Mouse (Mus musculus) c-Kit-positive CD71-positive TER-119-positive erythroid progenitor cells, embryonic 14.5 days (primary cell): ENCODE data around the gene Fyb.
A peak's percentile ranks its signal among the peaks of the same experiment; 100 is the strongest.
"Not testable (repeated sequence)": the region's sequence is repeated elsewhere in the genome, so short reads cannot be mapped to it uniquely, and the experiment has no call there.

Source experiments
- DNase-seq: peaks from one replicate; pipeline ENCODE4 v3.0.0-alpha.2; 2013; ENCODE audit warnings: low spot score

The Fyb gene

GRCm38 (mm10) chr15:6562161-6562560 lies 39.5 kb downstream of the Fyb start:
- DNase-seq: no peak

GRCm38 (mm10) chr15:6562629-6563028 lies 40.0 kb downstream of the Fyb start:
- no peak for DNase-seq

GRCm38 (mm10) chr15:6564977-6565421 lies 42.3 kb downstream of the Fyb start:
- no peak for DNase-seq

GRCm38 (mm10) chr15:6565873-6566272 lies 43.2 kb downstream of the Fyb start:
- DNase-seq: no peak

GRCm38 (mm10) chr15:6567993-6568392 lies 45.3 kb downstream of the Fyb start:
- no peak for DNase-seq

GRCm38 (mm10) chr15:6568605-6569004 lies 46.0 kb downstream of the Fyb start:
- DNase-seq: no peak

GRCm38 (mm10) chr15:6569074-6569473 lies 46.4 kb downstream of the Fyb start:
- DNase-seq: no peak

GRCm38 (mm10) chr15:6570164-6570861 lies 47.7 kb downstream of the Fyb start:
- DNase-seq: no peak

- DNase-seq: peak; percentile 46
These were observed 48.2 kb downstream of the Fyb start for GRCm38 (mm10) chr15:6570876-6571275.

- no peak for DNase-seq
These were observed 51.8 kb downstream of the Fyb start for GRCm38 (mm10) chr15:6574283-6574960.

GRCm38 (mm10) chr15:6577971-6578370 lies 55.3 kb downstream of the Fyb start:
- no peak for DNase-seq

GRCm38 (mm10) chr15:6578654-6579053 lies 56.0 kb downstream of the Fyb start:
- no peak for DNase-seq

- no peak for DNase-seq
These were observed 56.6 kb downstream of the Fyb start for GRCm38 (mm10) chr15:6579194-6579768.

GRCm38 (mm10) chr15:6579769-6580261 lies 57.2 kb downstream of the Fyb start:
- no peak for DNase-seq

- no peak for DNase-seq
These were observed 62.0 kb downstream of the Fyb start for GRCm38 (mm10) chr15:6584645-6585044.

GRCm38 (mm10) chr15:6586351-6586750 lies 63.7 kb downstream of the Fyb start:
- not testable (repeated sequence) for DNase-seq

- no peak for DNase-seq
These were observed 64.9 kb downstream of the Fyb start for GRCm38 (mm10) chr15:6587526-6587925.

GRCm38 (mm10) chr15:6588192-6588591 lies 65.5 kb downstream of the Fyb start:
- DNase-seq: no peak

- no peak for DNase-seq
These were observed 68.3 kb downstream of the Fyb start for GRCm38 (mm10) chr15:6590846-6591451.

- no peak for DNase-seq
These were observed 68.9 kb downstream of the Fyb start for GRCm38 (mm10) chr15:6591527-6591926.

- DNase-seq: no peak
These were observed 70.1 kb downstream of the Fyb start for GRCm38 (mm10) chr15:6592561-6593253.

- DNase-seq: no peak
These were observed 70.6 kb downstream of the Fyb start for GRCm38 (mm10) chr15:6593254-6593623.
